Mouse (Mus musculus): ENCODE measurements around the gene Dnajb6. TPM values are rescaled to one million over a fixed set of nuclear protein-coding genes. Genes with fewer than 3 reads are reported as not detected.
"Not testable (repeated sequence)": the region's sequence is repeated elsewhere in the genome, so short reads cannot be mapped to it uniquely, and the experiment has no call there.

Gene Dnajb6
- polyA plus RNA-seq, 1 experiment, result 273 TPM

- TF ChIP-seq CTCF (IDR thresholded peaks at IDR 0.05; ENCODE audit: control insufficient read depth, insufficient read depth, insufficient replicate concordance, low read depth, low read length), result no peak
- TF ChIP-seq POLR2A (IDR thresholded peaks at IDR 0.05; ENCODE audit: control insufficient read depth, low read depth, low read length), result no peak
- H3K27me3 ChIP-seq (ENCODE audit: control insufficient read depth, insufficient read depth, low read length), result no peaks in the 10 kb centered on the region
- no peaks in the 10 kb centered on the region for H3K4me1 ChIP-seq (ENCODE audit: control insufficient read depth, insufficient read depth, low read length)
- peaks cover 6% of the 10 kb centered on the region; the same call in 1 of the 2 replicates for H3K36me3 ChIP-seq (ENCODE audit: control insufficient read depth, insufficient read depth, low read length)
- no peak overlapping the region for H3K4me3 ChIP-seq (ENCODE audit: control insufficient read depth, low read depth, low read length)
- no peak overlapping the region for H3K27ac ChIP-seq (ENCODE audit: control insufficient read depth, insufficient read depth, low read depth, low read length)
These were observed 23.8 kb downstream of the Dnajb6 start for GRCm38 (mm10) chr5:29759318-29759717.

DNA sequence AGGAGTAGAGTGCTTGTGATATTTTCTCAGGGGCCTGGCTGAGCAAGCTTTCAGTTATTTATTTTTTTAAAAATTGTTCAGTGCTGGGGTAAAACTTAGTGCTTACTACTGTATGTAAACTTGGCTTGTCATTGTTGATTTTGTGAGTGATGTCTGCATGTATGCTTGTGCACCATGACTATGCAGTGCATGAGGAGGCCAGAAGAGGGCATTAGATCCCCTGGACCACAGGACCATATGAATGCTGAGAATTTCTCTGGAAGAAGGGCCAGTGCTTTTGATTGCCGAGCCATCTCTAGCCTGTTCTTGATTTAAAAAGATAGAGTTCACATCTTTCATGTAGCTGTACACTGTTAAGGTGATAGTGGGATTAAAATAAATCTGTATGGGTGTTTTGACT is 35.4 kb downstream of the Dnajb6 start:
- Histone ChIP-seq H3K27ac (ENCODE audit: control insufficient read depth, insufficient read depth, low read depth, low read length) (no peak overlapping the region), H3K4me1 (ENCODE audit: control insufficient read depth, insufficient read depth, low read length) (no peaks in the 10 kb centered on the region), H3K27me3 (ENCODE audit: control insufficient read depth, insufficient read depth, low read length) (no peaks in the 10 kb centered on the region), H3K36me3 (ENCODE audit: control insufficient read depth, insufficient read depth, low read length) (no peaks in the 10 kb centered on the region; the same call in 1 of the 2 replicates), H3K4me3 (ENCODE audit: control insufficient read depth, low read depth, low read length) (no peak overlapping the region)
- TF ChIP-seq CTCF (IDR thresholded peaks at IDR 0.05; ENCODE audit: control insufficient read depth, insufficient read depth, insufficient replicate concordance, low read depth, low read length), result no peak
- TF ChIP-seq POLR2A (IDR thresholded peaks at IDR 0.05; ENCODE audit: control insufficient read depth, low read depth, low read length), result no peak

DNA sequence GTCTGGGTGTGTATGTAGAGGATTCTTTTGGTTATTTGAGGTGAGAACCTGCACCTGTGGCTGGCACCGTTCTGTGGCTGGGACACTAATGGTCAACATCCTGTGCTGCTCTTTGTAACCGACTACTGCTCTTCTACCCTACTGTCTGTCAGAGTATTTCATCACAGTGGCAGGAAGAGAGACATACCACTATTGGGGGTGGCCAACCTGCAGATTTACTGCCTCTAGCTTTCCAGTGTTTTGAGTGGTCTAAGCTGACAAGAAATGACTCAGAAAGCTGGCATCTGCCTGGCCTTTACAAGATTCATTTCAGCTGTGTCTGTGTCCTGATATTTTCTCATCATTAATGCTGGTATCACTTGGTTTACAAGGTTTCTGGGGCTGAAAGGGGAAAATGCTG is 36.5 kb downstream of the Dnajb6 start:
- H3K4me3 ChIP-seq (ENCODE audit: control insufficient read depth, low read depth, low read length), result no peak overlapping the region
- H3K27me3 ChIP-seq (ENCODE audit: control insufficient read depth, insufficient read depth, low read length), result no peaks in the 10 kb centered on the region
- no peaks in the 10 kb centered on the region for H3K4me1 ChIP-seq (ENCODE audit: control insufficient read depth, insufficient read depth, low read length)
- no peaks in the 10 kb centered on the region; the same call in 1 of the 2 replicates for H3K36me3 ChIP-seq (ENCODE audit: control insufficient read depth, insufficient read depth, low read length)
- no peak overlapping the region for H3K27ac ChIP-seq (ENCODE audit: control insufficient read depth, insufficient read depth, low read depth, low read length)
- TF ChIP-seq POLR2A (IDR thresholded peaks at IDR 0.05; ENCODE audit: control insufficient read depth, low read depth, low read length) (no peak), CTCF (IDR thresholded peaks at IDR 0.05; ENCODE audit: control insufficient read depth, insufficient read depth, insufficient replicate concordance, low read depth, low read length) (no peak)

DNA sequence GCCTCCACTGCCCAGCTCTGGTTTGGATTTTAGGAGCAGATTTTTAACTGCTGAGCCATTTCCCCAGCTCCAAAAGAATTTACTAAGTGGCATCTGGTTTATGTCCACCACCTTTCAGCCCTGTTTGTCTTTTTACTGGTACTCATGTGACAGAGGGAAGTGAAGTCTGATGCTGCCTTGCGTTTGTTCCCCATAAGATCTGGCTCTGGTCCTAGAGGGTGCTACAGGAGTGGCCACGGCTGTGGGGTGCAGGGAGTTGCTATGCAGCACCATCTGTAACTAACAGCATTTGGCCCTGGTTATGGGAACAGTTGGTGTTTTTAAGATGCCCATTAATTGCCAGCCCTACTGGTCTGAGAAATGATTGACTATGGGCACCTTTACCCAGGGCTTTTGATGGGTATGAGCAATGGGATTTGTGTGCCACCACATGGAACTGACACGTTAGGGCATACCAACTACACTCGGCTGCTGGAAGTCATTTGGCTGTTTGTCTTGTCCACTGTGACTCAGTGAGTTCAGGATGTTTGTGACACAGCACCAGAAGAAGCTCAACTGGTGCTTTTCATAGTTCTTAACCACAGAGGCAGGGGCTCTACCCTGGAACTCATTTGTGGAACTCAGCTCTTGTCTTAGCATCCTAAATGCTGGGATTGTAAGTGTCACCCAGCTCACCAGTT is 37.3 kb downstream of the Dnajb6 start:
- Histone ChIP-seq H3K27ac (ENCODE audit: control insufficient read depth, insufficient read depth, low read depth, low read length) (no peak overlapping the region; the same call in 1 of the 2 replicates), H3K4me1 (ENCODE audit: control insufficient read depth, insufficient read depth, low read length) (no peaks in the 10 kb centered on the region), H3K27me3 (ENCODE audit: control insufficient read depth, insufficient read depth, low read length) (no peaks in the 10 kb centered on the region), H3K36me3 (ENCODE audit: control insufficient read depth, insufficient read depth, low read length) (no peaks in the 10 kb centered on the region; the same call in 1 of the 2 replicates), H3K4me3 (ENCODE audit: control insufficient read depth, low read depth, low read length) (no peak overlapping the region)
- no peak for TF ChIP-seq POLR2A (IDR thresholded peaks at IDR 0.05; ENCODE audit: control insufficient read depth, low read depth, low read length)
- no peak for TF ChIP-seq CTCF (IDR thresholded peaks at IDR 0.05; ENCODE audit: control insufficient read depth, insufficient read depth, insufficient replicate concordance, low read depth, low read length)

GRCm38 (mm10) chr5:29773460-29774150 is 38.1 kb downstream of the Dnajb6 start:
- no peak overlapping the region for H3K27ac ChIP-seq (ENCODE audit: control insufficient read depth, insufficient read depth, low read depth, low read length)
- H3K36me3 ChIP-seq (ENCODE audit: control insufficient read depth, insufficient read depth, low read length), result no peaks in the 10 kb centered on the region; the same call in none of the 2 replicates
- H3K4me1 ChIP-seq (ENCODE audit: control insufficient read depth, insufficient read depth, low read length), result no peaks in the 10 kb centered on the region
- TF ChIP-seq CTCF (IDR thresholded peaks at IDR 0.05; ENCODE audit: control insufficient read depth, insufficient read depth, insufficient replicate concordance, low read depth, low read length) (no peak), POLR2A (IDR thresholded peaks at IDR 0.05; ENCODE audit: control insufficient read depth, low read depth, low read length) (no peak)
- H3K4me3 ChIP-seq (ENCODE audit: control insufficient read depth, low read depth, low read length), result no peak overlapping the region
- H3K27me3 ChIP-seq (ENCODE audit: control insufficient read depth, insufficient read depth, low read length), result no peaks in the 10 kb centered on the region

DNA sequence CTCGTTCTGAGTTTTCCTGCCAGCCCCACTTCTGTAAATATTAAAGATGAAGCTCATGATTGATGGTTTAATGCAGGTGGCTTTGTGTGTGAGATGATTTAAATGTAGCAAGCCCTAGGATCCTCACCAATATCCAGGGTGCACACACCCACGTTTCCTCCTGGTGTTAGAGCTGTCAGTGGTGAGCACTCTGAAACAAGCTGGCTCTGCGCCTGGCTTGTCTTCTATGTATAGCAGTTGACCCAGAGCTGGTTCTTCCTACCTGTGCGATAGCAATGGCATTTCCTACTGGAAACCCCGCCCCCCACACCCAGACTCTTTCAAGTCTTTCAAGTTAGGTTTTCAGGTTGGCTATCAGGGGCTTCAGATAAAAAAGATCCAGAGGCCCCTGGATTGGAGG is 39.9 kb downstream of the Dnajb6 start:
- Histone ChIP-seq H3K4me1 (ENCODE audit: control insufficient read depth, insufficient read depth, low read length) (no peaks in the 10 kb centered on the region), H3K27me3 (ENCODE audit: control insufficient read depth, insufficient read depth, low read length) (no peaks in the 10 kb centered on the region), H3K4me3 (ENCODE audit: control insufficient read depth, low read depth, low read length) (no peak overlapping the region), H3K27ac (ENCODE audit: control insufficient read depth, insufficient read depth, low read depth, low read length) (no peak overlapping the region), H3K36me3 (ENCODE audit: control insufficient read depth, insufficient read depth, low read length) (no peaks in the 10 kb centered on the region; the same call in none of the 2 replicates)
- TF ChIP-seq CTCF (IDR thresholded peaks at IDR 0.05; ENCODE audit: control insufficient read depth, insufficient read depth, insufficient replicate concordance, low read depth, low read length) (no peak), POLR2A (IDR thresholded peaks at IDR 0.05; ENCODE audit: control insufficient read depth, low read depth, low read length) (no peak)

GRCm38 (mm10) chr5:29778029-29778428 is 42.5 kb downstream of the Dnajb6 start:
- Histone ChIP-seq H3K27me3 (ENCODE audit: control insufficient read depth, insufficient read depth, low read length) (no peaks in the 10 kb centered on the region), H3K4me3 (ENCODE audit: control insufficient read depth, low read depth, low read length) (no peak overlapping the region), H3K27ac (ENCODE audit: control insufficient read depth, insufficient read depth, low read depth, low read length) (no peak overlapping the region), H3K4me1 (ENCODE audit: control insufficient read depth, insufficient read depth, low read length) (no peaks in the 10 kb centered on the region), H3K36me3 (ENCODE audit: control insufficient read depth, insufficient read depth, low read length) (no peaks in the 10 kb centered on the region; the same call in 1 of the 2 replicates)
- TF ChIP-seq CTCF (IDR thresholded peaks at IDR 0.05; ENCODE audit: control insufficient read depth, insufficient read depth, insufficient replicate concordance, low read depth, low read length) (no peak), POLR2A (IDR thresholded peaks at IDR 0.05; ENCODE audit: control insufficient read depth, low read depth, low read length) (no peak)

- H3K4me3 ChIP-seq (ENCODE audit: control insufficient read depth, low read depth, low read length); H3K4me1 ChIP-seq (ENCODE audit: control insufficient read depth, insufficient read depth, low read length); H3K27me3 ChIP-seq (ENCODE audit: control insufficient read depth, insufficient read depth, low read length); H3K27ac ChIP-seq (ENCODE audit: control insufficient read depth, insufficient read depth, low read depth, low read length); H3K36me3 ChIP-seq (ENCODE audit: control insufficient read depth, insufficient read depth, low read length): not testable (repeated sequence)
These were observed 44.2 kb downstream of the Dnajb6 start for GRCm38 (mm10) chr5:29779733-29780132.

All from testis, adult 2 months (tissue).